Mouse (Mus musculus) heart, embryonic 13.5 days (tissue): ENCODE data around the gene Ccdc106. TPM values are rescaled to one million over a fixed set of nuclear protein-coding genes. Genes with fewer than 3 reads are reported as not detected.

Experiments used
- ATAC-seq: fragments of 200-750 bp; cut with Nextera tagmentation; 2 replicates; pipeline ENCODE4 v1.8.0; 2017; ENCODE audit warnings: moderate TSS enrichment; ENCODE audit not compliant: insufficient number of reproducible peaks, low FRiP score, low TSS enrichment; ENCODE audit errors: extremely low read depth
- H3K27ac ChIP-seq: fragments of 300-500 bp; sonication (generic); replicated peaks from 2 replicates; pipeline ENCODE4 v1.5.1; 2015; ENCODE audit warnings: moderate library complexity, mild to moderate bottlenecking, inconsistent platforms
- H3K27me3 ChIP-seq: fragments of 300-500 bp; sonication (generic); replicated peaks from 2 replicates; pipeline ENCODE4 v1.6.1; 2015; ENCODE audit warnings: mild to moderate bottlenecking, inconsistent platforms
- H3K36me3 ChIP-seq: fragments of 300-500 bp; sonication (generic); 2 replicates; pipeline ENCODE4 v1.6.1; 2015; ENCODE audit warnings: mild to moderate bottlenecking, inconsistent platforms
- H3K4me1 ChIP-seq: fragments of 300-500 bp; sonication (generic); 2 replicates; pipeline ENCODE4 v1.6.1; 2015; ENCODE audit warnings: inconsistent platforms
- H3K4me2 ChIP-seq: fragments of 300-500 bp; sonication (generic); 2 replicates; pipeline ENCODE4 v1.6.1; 2015; ENCODE audit warnings: inconsistent platforms, mild to moderate bottlenecking, moderate library complexity
- H3K4me3 ChIP-seq: fragments of 300-500 bp; sonication (generic); 2 replicates; pipeline ENCODE4 v1.5.1; 2015; ENCODE audit warnings: moderate library complexity, mild to moderate bottlenecking, inconsistent platforms
- H3K9ac ChIP-seq: fragments of 300-500 bp; sonication (generic); 2 replicates; pipeline ENCODE4 v1.6.1; 2015; ENCODE audit warnings: inconsistent platforms, mild to moderate bottlenecking, moderate library complexity
- H3K9me3 ChIP-seq: fragments of 300-500 bp; sonication (generic); 2 replicates; pipeline ENCODE4 v1.6.1; 2016; ENCODE audit warnings: inconsistent platforms
- WGBS: fragments of 180-500 bp; shearing (Covaris S2); methylation state at CpG from one replicate; pipeline ENCODE4 v1.1.7; 2015; ENCODE audit warnings: mixed read lengths; 5-methylcytosine and 5-hydroxymethylcytosine counted together
- polyA plus RNA-seq: library from polyadenylated mRNA; unstranded; fragments of >200 nt; fragmentation: Nextera tagmentation; extraction: Ambion mirVana; gene quantifications from 2 replicates; pipeline ENCODE4 v1.2.1, GENCODE M21; 2015

Gene Ccdc106
- polyA plus RNA-seq, 1 experiment from 2014 or later, result 4.2 TPM

DNA sequence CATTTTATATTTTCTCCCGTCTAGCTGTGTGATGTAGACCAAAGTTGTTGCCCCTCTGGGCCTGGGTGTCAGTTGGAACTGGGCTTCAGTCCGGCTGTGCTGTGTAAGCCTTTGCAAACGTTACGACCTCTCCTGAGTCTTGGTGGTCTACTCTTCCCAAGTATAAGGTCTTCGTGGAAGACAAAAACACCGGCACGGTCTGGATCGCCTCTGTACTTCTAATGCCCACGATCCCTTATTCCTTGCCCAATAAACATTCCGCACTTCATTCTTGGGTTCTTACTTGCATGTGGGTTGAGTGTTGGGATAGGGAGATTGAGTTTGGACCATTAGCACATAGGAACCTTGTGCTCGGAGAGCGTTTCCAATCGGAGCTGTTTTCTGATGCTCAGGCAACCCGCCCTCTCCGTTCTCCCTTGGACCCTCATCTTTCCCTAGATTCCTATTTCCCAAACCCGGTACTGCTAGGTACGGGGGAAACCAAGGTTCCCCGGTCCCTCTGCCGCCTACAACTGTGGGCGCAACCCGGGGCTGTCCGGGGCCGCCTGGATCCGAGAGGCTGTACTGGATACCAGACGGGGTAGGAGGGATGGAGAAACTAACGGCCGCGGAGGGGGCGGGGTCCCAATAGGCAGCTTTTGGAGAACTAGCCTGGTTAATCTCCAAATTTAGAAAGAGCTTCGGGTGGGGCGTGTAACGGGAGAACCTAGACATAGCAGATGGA lies 33.3 kb downstream of the Ccdc106 start:
- Histone ChIP-seq H3K4me3 (peak overlapping the region; percentile 82), H3K9ac (peak overlapping the region; percentile 94), H3K36me3 (no peaks in the 10 kb centered on the region), H3K4me2 (peak overlapping the region; percentile 94), H3K4me1 (peaks cover 40% of the 10 kb centered on the region), H3K27ac (no peak overlapping the region), H3K27me3 (peaks cover 70% of the 10 kb centered on the region), H3K9me3 (no peaks in the 10 kb centered on the region)
- ATAC-seq, result no peak
- WGBS, result 9% methylated on average over 32 of the region's 32 CpGs

DNA sequence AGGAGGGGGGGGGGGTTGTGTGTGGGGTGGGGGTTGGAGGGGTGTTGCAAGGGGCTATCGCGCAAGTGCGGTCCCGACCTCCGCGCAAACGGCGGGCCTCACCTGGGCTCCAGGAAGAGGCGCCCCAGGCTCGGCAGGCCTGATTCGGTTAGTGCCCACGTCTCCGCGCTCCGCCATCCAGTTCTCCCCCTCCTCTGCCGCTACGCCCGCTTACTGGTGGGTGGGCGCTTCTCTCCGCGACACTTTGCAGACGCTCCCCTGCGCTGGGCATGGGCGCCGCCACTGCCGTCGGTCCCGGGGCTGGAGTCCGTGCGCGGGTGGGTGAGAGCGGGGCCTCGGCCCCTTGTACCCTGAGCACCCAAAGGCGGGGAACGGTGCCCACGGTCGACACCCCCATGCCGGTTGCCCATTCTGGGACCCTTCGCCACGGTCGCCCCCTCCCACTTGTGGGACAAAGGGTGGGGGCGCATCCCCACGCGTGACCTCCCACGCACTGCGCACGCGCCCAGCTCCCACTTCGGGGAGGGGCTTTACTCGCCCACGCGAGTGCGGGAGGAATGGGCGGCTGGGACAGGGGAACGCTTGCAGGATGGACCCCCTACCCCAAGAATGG lies 36.4 kb downstream of the Ccdc106 start:
- H3K4me1 ChIP-seq, result peaks cover 43% of the 10 kb centered on the region
- H3K9me3 ChIP-seq, result no peaks in the 10 kb centered on the region
- peak overlapping the region; percentile 68 for H3K4me2 ChIP-seq
- no peak overlapping the region for H3K27ac ChIP-seq
- ATAC-seq, result no peak
- H3K27me3 ChIP-seq, result peaks cover 77% of the 10 kb centered on the region
- 2% methylated on average over 53 of the region's 55 CpGs for WGBS
- peak overlapping the region; percentile 78 for H3K9ac ChIP-seq
- peak overlapping the region; percentile 53 for H3K4me3 ChIP-seq
- no peaks in the 10 kb centered on the region for H3K36me3 ChIP-seq

DNA sequence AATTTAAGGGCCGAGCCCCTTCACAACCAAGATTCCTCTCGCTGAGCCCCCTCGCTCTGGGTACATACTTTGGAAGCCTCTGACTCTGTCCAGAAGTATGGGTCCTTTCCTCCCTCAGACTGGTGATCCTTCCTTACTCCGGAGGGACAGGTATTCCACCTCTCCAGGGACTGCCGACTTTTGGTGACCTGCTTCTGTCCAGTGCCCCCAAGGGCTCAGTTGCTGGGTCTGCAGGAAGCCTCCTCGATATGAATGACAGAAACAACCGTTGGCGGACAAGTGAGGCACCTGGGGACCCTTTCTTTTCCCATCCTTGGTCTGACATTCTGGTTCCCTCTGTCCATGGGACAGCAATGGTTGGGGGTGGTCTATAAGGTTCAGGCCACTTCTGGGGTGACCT lies 37.0 kb downstream of the Ccdc106 start:
- H3K9me3 ChIP-seq, result no peaks in the 10 kb centered on the region
- WGBS, result 27% methylated on average over 8 of the region's 8 CpGs
- H3K9ac ChIP-seq, result peak overlapping the region; percentile 78
- H3K27ac ChIP-seq, result no peak overlapping the region
- peak overlapping the region; percentile 68 for H3K4me2 ChIP-seq
- H3K4me1 ChIP-seq, result peaks cover 37% of the 10 kb centered on the region
- peak overlapping the region; percentile 53 for H3K4me3 ChIP-seq
- H3K27me3 ChIP-seq, result peaks cover 71% of the 10 kb centered on the region
- no peaks in the 10 kb centered on the region for H3K36me3 ChIP-seq
- ATAC-seq, result no peak

DNA sequence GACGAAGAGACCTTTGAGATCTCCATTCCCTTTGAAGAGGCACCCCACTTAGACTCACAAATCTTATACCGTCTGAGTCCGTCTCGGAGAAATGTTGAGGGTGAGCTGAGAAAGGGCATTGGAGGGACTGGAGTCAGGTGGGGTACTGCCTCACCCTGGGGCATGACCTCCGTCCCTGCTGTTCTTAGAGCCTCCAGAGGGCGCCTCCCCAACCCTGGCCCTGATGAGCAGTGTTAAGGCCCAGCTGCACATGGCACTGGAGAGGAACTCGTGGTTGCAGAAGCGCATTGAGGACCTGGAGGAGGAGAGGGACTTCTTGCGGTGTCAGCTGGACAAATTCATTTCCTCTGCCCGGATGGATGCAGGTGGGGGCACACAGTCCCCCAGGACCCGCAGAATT lies 37.5 kb downstream of the Ccdc106 start:
- H3K4me3 ChIP-seq, result no peak overlapping the region
- H3K9ac ChIP-seq, result no peak overlapping the region
- H3K27ac ChIP-seq, result no peak overlapping the region
- H3K4me1 ChIP-seq, result peaks cover 32% of the 10 kb centered on the region
- peak overlapping the region; percentile 68; the same call in 1 of the 2 replicates for H3K4me2 ChIP-seq
- ATAC-seq, result no peak
- WGBS, result 34% methylated on average over 11 of the region's 11 CpGs
- no peaks in the 10 kb centered on the region for H3K9me3 ChIP-seq
- peaks cover 66% of the 10 kb centered on the region for H3K27me3 ChIP-seq
- H3K36me3 ChIP-seq, result no peaks in the 10 kb centered on the region

DNA sequence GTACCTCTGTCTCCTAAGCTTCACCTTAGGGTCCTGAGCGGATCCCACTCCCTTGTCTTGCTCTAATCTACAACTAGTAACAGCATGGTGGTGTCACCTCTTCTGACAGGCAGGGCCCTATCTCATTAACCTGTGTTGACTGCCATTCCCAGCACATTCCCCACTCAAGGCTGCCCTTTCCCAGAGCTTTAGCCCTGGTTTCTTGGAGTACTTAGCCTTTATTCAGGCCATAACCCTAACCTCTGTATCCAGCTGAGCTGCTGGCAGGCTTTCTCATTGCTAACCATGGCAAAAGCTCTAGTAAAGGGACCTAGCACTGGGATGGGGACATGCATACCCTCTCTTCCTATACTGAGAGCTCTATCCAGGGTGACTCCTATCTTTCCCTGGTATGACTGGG lies 38.3 kb downstream of the Ccdc106 start:
- ATAC-seq, result no peak
- Histone ChIP-seq H3K4me1 (peaks cover 32% of the 10 kb centered on the region), H3K9me3 (no peaks in the 10 kb centered on the region), H3K27ac (no peak overlapping the region), H3K9ac (no peak overlapping the region), H3K27me3 (peaks cover 58% of the 10 kb centered on the region), H3K36me3 (no peaks in the 10 kb centered on the region), H3K4me2 (no peak overlapping the region), H3K4me3 (no peak overlapping the region)
- WGBS, result 85% methylated on average over 1 of the region's 1 CpGs

DNA sequence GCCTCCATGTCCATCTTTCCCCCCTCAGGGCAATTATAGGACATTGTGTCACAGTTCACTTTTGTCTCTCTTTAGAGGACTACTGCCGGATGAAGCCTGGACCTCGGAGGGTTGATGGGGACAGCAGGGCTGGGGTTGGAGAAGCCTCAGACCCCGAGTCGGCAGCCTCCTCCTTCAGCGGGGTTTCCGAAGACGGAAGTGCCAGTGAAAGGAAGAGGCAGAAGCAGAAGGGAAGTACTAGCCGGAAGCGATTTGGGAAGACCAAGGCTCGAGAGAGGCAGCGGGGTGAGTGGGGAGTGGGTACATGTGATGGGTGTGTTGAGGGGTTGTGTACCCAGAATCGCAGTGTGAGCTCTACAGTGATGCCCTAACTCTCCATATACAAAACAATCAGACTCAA lies 39.1 kb downstream of the Ccdc106 start:
- H3K9ac ChIP-seq, result peak overlapping the region; percentile 97

DNA sequence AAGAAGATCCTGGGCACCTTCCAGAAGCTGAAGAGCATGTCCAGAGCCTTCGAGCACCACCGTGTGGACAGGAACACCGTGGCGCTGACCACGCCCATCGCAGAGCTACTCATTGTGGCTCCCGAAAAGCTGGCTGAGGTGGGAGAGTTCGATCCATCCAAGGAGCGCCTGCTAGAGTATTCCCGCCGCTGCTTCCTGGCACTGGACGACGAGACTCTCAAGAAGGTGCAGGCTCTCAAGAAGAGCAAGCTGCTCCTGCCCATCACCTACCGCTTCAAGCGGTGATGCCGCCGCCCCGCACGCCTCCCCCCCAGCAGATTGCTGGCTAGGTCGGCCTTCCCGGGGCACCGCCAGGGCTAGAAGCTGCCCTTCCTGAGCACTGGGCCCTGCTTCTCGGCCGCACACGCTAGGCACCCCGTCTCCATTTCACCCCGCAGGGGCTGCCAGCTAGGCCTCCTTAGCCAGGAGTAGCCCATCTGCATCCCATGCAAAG lies 39.9 kb downstream of the Ccdc106 start:
- H3K9ac ChIP-seq, result peak overlapping the region; percentile 97
- H3K9me3 ChIP-seq, result no peaks in the 10 kb centered on the region
- H3K36me3 ChIP-seq, result peaks cover 1% of the 10 kb centered on the region; the same call in 1 of the 2 replicates
- ATAC-seq, result no peak
- peak overlapping the region; percentile 96 for H3K4me2 ChIP-seq
- peaks cover 40% of the 10 kb centered on the region for H3K4me1 ChIP-seq
- WGBS, result 3% methylated on average over 27 of the region's 27 CpGs
- peaks cover 42% of the 10 kb centered on the region for H3K27me3 ChIP-seq
- H3K27ac ChIP-seq, result peak overlapping the region; percentile 99
- peak overlapping the region; percentile 88 for H3K4me3 ChIP-seq

More for the DNA sequence above, 39.1 kb downstream of the Ccdc106 start:
- no peak for ATAC-seq
- no peak overlapping the region for H3K4me3 ChIP-seq
- no peak overlapping the region for H3K4me2 ChIP-seq
- WGBS, result 84% methylated on average over 12 of the region's 12 CpGs
- H3K4me1 ChIP-seq, result peaks cover 34% of the 10 kb centered on the region
- no peaks in the 10 kb centered on the region for H3K9me3 ChIP-seq
- no peak overlapping the region for H3K27ac ChIP-seq
- peaks cover 50% of the 10 kb centered on the region for H3K27me3 ChIP-seq
- no peaks in the 10 kb centered on the region for H3K36me3 ChIP-seq

DNA sequence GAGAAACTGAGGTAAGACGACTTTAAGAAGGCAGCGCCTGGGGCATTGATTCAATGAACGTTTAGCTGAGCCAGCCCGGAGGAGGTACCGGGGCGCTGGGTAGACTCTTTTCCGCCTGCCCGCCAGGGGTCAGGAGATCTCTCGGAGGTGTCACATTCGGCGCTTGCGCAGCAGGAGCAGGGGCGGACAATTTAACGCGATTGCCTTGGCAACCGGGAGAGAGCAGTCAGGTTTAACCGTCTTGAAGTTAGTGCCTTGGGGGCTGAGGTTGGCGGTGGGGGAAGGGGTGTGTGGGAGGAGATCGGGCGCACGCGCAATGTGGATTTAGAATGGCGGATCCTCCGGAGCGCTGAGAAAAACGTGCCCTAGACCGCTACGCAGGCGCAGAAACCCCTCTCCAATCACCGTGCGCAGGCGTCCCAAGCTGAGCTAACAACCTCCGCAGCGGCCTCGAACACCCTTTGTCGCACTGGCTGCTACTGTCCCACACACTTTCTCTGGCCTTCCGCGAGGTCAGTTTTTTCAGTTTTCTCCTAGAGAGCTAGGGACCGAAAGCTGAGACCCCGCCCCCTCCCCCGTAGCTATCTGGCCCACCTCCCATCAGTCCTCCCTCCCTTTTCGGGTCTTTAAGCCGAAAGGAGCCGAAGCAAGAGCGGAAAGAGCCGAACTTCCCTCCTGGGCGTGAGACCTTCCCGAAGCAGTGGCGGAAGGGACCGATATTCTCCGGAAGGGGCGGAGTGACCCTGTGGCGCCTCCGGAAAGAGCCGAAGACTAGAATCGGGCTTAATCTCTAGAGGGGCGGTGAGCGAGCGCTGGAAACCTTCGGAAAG lies 40.8 kb downstream of the Ccdc106 start:
- H3K27me3 ChIP-seq, result peaks cover 33% of the 10 kb centered on the region
- H3K4me2 ChIP-seq, result peak overlapping the region; percentile 96
- peak; percentile 76 for ATAC-seq
- H3K9ac ChIP-seq, result peak overlapping the region; percentile 97
- under 1% methylated on average over 60 of the region's 60 CpGs for WGBS
- H3K27ac ChIP-seq, result peak overlapping the region; percentile 99
- H3K4me1 ChIP-seq, result peaks cover 49% of the 10 kb centered on the region
- H3K36me3 ChIP-seq, result peaks cover 10% of the 10 kb centered on the region
- peak overlapping the region; percentile 88 for H3K4me3 ChIP-seq
- no peaks in the 10 kb centered on the region for H3K9me3 ChIP-seq

DNA sequence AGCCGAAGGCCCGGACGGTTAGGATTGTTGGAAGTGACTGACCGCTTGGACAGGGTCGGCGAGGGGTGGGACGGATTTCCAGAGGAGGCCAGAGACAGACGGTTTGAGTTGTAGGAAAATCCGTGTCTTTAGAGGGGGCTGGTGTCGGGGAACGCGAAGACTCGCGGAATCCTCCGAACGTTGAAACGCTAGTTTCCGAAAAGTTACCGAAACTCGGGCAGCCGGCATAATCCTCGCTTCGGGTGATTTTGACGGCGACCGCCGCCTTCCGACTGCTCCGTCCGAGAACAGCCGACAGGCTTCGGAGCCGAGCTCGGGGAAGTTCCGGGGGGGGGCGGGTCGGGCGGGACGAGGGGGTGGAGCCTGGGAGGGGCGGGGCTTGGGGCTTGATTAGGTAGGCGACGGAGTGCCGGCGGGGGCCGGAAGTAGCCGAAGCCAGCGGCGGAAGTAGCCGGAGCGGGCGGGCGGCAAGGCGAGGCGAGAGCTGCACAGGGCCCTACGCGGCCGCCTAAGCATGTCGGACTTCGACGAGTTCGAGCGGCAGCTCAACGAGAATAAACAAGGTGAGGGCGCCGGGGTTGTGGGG lies 41.5 kb downstream of the Ccdc106 start, which contains the start of gene U2af2:
TSS of gene U2af2 (plus strand) at position 370 of the 586 bp plus-strand sequence.
- Histone ChIP-seq H3K27ac (peak within 1 kb of the TSS; percentile 99), H3K27me3 (peaks cover 26% of the 10 kb centered on the region), H3K9ac (peak within 1 kb of the TSS; percentile 97), H3K4me3 (peak within 1 kb of the TSS; percentile 88), H3K9me3 (no peaks in the 10 kb centered on the region), H3K36me3 (peaks cover 17% of the 10 kb centered on the region), H3K4me2 (peak within 1 kb of the TSS; percentile 96), H3K4me1 (peaks cover 50% of the 10 kb centered on the region)
- ATAC-seq, result peak; percentile 81
- WGBS, result under 1% methylated on average over 65 of the region's 65 CpGs

DNA sequence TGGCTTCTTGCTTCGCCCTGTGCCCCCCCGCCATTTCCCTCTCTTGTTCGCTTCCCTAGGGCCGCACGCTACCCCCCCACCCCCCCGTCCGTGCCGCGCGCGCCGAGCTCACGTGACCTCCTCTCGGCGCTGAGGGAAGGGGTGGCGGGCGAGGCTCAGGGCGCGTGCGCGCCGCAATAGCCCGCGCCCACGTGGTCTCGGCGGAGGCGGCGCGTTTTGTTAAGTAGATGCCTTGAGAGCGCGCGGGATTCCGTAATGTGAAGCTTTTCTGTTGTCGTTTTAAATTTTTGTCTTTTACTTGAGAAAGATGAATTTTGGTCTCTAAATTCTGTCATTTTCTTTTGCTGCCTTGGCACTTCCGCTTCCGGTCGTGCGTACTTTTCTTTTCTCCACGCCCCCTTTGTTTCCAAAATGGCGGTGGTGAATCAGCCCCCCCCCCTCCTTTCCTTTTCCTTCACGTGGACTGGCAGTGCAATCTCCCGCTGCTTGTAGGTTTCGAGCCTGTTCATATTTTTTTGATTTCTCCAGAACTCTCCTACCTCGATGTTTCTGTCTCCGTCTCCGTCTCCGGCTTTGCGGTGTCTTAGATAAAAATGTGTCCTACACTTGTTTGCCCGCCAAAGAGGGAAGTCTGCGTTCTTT lies 42.1 kb downstream of the Ccdc106 start:
- no peaks in the 10 kb centered on the region for H3K9me3 ChIP-seq
- ATAC-seq, result peak; percentile 74
- peak overlapping the region; percentile 99 for H3K27ac ChIP-seq
- H3K36me3 ChIP-seq, result peaks cover 23% of the 10 kb centered on the region
- H3K4me1 ChIP-seq, result peaks cover 52% of the 10 kb centered on the region
- peak overlapping the region; percentile 88 for H3K4me3 ChIP-seq
- peak overlapping the region; percentile 96 for H3K4me2 ChIP-seq
- under 1% methylated on average over 51 of the region's 51 CpGs for WGBS
- H3K27me3 ChIP-seq, result peaks cover 20% of the 10 kb centered on the region
- peak overlapping the region; percentile 97 for H3K9ac ChIP-seq
